Mouse (Mus musculus): Measurements from ENCODE around the gene Epb41l4b. TPM values are rescaled to one million over a fixed set of nuclear protein-coding genes. Genes with fewer than 3 reads are reported as not detected.

The Epb41l4b gene
- polyA plus RNA-seq, 1 experiment from 2014 or later, result 1.6 TPM

DNA sequence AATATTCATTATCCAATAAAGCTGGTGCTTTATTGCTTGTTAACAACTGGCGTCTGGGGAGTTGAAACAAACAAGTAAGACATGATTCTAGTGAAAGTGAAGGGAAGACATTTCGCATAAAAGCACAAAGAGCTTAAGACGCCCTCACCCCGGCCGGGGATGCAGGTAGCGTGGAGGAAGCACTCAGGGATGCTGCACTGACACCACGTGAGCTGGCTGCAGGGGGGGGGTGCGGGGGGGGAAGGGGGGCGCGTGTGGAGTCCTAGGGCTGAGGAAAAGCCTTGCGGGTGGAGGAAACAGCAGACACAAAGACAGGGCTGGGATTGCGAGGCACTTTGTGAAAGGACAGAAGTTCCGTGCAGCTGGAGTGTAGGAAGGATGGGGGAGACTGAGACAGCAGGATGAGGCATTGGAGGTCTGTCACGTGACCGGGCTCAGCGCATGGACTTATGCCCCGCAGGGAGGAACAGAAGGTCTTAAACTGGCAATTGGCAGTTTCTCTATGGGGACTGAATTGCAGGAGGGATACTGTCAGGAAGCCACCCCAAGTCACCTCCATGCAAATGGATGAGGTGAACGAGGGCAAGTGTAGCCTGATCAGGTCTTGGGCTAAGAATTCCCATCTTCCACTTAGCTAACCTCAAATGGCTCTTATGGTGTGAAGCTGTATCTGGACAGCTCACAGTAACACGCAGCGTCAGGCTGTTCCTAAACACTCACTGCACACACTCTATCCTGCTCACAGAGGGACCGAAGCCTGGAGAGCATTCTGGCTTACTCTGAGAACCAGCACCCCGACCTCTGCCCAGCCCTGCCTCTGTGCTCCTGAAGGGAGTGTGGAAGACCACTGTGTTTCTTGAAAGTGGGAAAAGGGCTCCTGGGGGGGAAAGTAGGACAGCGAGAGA lies 103.9 kb downstream of the Epb41l4b start:
- Histone ChIP-seq H3K36me3 (no peaks in the 10 kb centered on the region), H3K9me3 (no peaks in the 10 kb centered on the region), H3K4me3 (peak overlapping the region; percentile 52), H3K4me1 (peaks cover 9% of the 10 kb centered on the region; the same call in 1 of the 2 replicates), H3K27ac (peak overlapping the region; percentile 56; the same call in 1 of the 2 replicates), H3K27me3 (ENCODE audit: insufficient read depth, poor library complexity, severe bottlenecking) (peaks cover 13% of the 10 kb centered on the region; the same call in 1 of the 2 replicates)
- DNase-seq (ENCODE audit: low spot score), result no peak
- 15% methylated on average over 20 of the region's 23 CpGs for WGBS

DNA sequence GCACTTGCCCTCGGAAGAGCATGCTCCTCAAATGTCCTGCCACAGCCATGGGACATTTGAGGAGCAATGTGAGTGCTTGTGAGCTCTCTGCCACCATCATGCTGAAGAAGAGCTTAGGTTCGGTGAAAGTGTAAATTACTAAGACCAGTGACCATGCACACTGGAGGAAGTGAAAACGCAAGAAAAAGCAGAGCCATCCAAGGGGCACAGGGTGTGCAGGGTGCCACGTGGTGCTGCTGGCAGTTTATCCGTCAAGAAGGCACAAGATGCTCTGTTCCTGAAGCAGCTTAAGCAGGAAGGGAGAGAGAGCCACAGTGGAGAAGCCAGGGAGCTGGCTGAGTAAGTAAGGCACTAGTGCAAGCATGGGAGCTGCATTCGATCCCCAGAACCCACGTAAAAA lies 105.7 kb downstream of the Epb41l4b start:
- Histone ChIP-seq H3K4me3 (no peak overlapping the region), H3K36me3 (no peaks in the 10 kb centered on the region), H3K4me1 (peaks cover 9% of the 10 kb centered on the region; the same call in 1 of the 2 replicates), H3K9me3 (no peaks in the 10 kb centered on the region), H3K27me3 (ENCODE audit: insufficient read depth, poor library complexity, severe bottlenecking) (peaks cover 13% of the 10 kb centered on the region; the same call in 1 of the 2 replicates), H3K27ac (no peak overlapping the region)
- 68% methylated on average over 7 of the region's 7 CpGs for WGBS
- no peak for DNase-seq (ENCODE audit: low spot score)

DNA sequence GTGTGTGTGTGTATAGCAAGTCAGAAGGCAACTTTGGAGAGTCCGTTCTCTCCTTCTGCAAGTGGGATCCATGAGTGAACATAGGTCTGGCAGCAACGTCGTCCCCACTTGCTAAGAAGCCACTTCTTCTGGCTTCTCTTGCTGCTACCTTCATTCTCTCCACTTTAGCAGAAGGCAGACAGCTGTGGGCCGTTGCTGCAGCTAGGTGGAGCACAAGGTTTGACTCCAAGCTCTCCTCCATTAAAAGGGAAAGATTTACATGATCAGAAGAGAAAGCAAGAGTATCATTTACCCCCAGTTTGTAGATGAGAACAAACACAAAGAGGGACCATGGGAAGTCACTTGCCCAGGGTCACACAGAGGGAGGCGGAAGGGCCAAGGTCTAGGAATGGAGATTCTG lies 109.1 kb downstream of the Epb41l4b start:
- no peaks in the 10 kb centered on the region for H3K36me3 ChIP-seq
- H3K9me3 ChIP-seq, result no peaks in the 10 kb centered on the region
- peaks cover 13% of the 10 kb centered on the region; the same call in 1 of the 2 replicates for H3K27me3 ChIP-seq (ENCODE audit: insufficient read depth, poor library complexity, severe bottlenecking)
- H3K4me1 ChIP-seq, result peaks cover 1% of the 10 kb centered on the region; the same call in 1 of the 2 replicates
- whole genome bisulfite sequencing, result 69% methylated on average over 5 of the region's 5 CpGs
- H3K27ac ChIP-seq, result no peak overlapping the region
- H3K4me3 ChIP-seq, result no peak overlapping the region
- no peak for DNase-seq (ENCODE audit: low spot score)

DNA sequence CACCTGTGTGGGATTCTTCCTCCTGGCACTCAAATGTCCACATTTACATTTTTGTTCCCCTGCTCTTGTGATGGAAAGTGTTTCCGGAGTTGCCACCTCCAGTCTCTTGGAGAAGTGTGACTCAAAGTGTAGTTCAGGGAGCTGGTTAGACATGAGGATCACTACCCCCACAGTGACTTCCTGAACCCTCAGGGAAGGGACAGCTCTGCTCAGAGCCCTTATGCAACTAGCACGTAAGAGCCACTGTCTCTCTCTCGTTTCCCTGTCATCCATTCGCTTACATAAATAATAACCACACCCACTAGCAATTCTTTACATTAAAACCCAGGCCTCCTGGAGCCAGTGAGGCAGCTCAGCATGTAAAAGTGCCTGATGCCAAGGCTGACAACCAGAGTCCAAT lies 111.8 kb downstream of the Epb41l4b start:
- no peaks in the 10 kb centered on the region for H3K27me3 ChIP-seq (ENCODE audit: insufficient read depth, poor library complexity, severe bottlenecking)
- no peak overlapping the region for H3K4me3 ChIP-seq
- H3K9me3 ChIP-seq, result no peaks in the 10 kb centered on the region
- 74% methylated on average over 4 of the region's 4 CpGs for whole genome bisulfite sequencing
- H3K36me3 ChIP-seq, result no peaks in the 10 kb centered on the region
- no peak for DNase-seq (ENCODE audit: low spot score)
- H3K27ac ChIP-seq, result no peak overlapping the region
- no peaks in the 10 kb centered on the region for H3K4me1 ChIP-seq

DNA sequence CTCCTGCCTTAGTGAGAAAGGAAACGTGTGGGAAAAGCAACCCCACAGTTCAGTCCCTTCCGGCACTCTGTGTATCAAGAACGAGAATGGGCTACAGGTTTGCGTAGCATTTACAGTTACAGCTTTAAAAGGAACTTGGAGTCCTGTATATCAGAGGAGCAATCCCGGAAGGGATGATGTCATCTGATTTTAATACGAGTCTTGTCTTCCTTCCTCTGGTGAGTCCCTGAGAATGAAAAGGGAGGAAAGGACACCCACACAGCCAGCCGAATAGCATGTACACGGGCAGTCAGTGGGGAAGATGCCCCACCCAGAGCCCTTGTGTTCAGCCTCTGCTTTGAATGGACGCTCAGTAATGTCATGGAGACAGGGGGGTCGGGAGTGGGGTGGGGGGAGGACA lies 115.3 kb downstream of the Epb41l4b start:
- H3K36me3 ChIP-seq, result no peaks in the 10 kb centered on the region
- peaks cover 3% of the 10 kb centered on the region; the same call in 1 of the 2 replicates for H3K4me1 ChIP-seq
- H3K27me3 ChIP-seq (ENCODE audit: insufficient read depth, poor library complexity, severe bottlenecking), result no peaks in the 10 kb centered on the region
- no peak overlapping the region for H3K27ac ChIP-seq
- no peak for DNase-seq (ENCODE audit: low spot score)
- no peaks in the 10 kb centered on the region for H3K9me3 ChIP-seq
- H3K4me3 ChIP-seq, result no peak overlapping the region
- WGBS, result 60% methylated on average over 10 of the region's 10 CpGs

DNA sequence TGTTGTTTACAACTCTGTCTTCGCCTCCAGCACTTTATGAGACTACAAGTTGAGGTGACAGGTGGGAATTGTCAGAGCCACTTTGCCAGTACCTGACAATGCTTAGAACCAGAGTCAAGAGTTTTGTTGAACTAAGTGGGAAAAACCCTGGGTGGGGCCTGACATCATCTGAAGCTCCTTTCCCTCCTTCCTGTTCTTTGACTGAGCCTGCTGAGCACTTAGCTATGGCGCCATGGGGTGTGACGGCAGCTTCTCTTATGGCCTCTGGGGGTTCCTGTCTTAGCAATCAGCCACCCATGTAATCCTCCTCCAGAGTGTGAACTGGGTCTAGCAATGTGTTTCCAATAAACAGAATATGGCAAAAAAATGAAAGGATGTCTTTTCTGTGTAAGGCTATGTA lies 119.7 kb downstream of the Epb41l4b start:
- H3K4me1 ChIP-seq, result peaks cover 3% of the 10 kb centered on the region; the same call in 1 of the 2 replicates
- no peak overlapping the region for H3K27ac ChIP-seq
- no peaks in the 10 kb centered on the region for H3K9me3 ChIP-seq
- no peaks in the 10 kb centered on the region for H3K27me3 ChIP-seq (ENCODE audit: insufficient read depth, poor library complexity, severe bottlenecking)
- 76% methylated on average over 3 of the region's 3 CpGs for WGBS
- no peaks in the 10 kb centered on the region for H3K36me3 ChIP-seq
- DNase-seq (ENCODE audit: low spot score), result no peak
- H3K4me3 ChIP-seq, result no peak overlapping the region

DNA sequence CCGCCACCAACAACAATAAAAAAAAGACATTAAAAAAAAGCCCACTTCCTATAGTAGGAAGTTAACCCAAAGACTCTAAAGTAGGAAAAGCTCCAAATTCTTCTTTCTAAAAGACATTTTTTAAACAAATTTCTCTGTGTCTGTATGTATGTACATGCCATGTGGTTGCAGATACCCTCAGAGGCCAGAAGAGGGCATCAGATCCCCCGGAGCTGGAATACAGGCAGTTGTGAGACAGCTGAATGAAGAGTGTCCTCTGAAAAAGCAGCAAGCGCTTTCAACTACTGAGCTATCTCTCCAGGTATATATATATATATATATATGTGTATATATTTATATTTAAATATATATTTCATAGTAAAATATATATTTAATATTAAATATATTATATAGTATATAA lies 121.9 kb downstream of the Epb41l4b start:
- WGBS, result 78% methylated on average over 3 of the region's 3 CpGs

DNA sequence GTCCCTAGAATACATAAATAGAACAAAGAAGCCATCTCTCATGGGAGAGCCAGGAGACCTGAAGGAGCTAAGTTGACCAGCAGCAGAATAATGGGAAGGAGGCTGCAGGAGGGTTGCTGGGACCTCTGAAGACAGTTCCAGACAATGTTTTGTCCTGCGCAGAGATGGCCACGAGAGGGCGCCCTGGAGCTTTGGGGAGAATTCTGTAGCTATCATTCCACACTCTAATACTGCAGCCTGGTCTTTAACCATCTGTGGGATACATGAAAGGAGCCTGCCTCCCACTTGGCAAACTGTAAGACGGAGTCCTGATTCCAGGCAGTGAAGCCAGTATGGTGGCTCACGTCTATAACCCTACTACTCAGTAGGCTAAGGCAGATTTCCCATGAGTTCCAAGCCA lies 126.0 kb downstream of the Epb41l4b start:
- H3K4me1 ChIP-seq, result 0 out of 2 replicates have a peak, but pooled peaks cover 6% of the 10 kb centered on the region
- no peaks in the 10 kb centered on the region for H3K36me3 ChIP-seq
- 30% methylated on average over 5 of the region's 5 CpGs for WGBS
- H3K27me3 ChIP-seq (ENCODE audit: insufficient read depth, poor library complexity, severe bottlenecking), result peaks cover 31% of the 10 kb centered on the region; the same call in 1 of the 2 replicates
- DNase-seq (ENCODE audit: low spot score), result peak; percentile 88
- H3K27ac ChIP-seq, result no peak overlapping the region
- H3K9me3 ChIP-seq, result no peaks in the 10 kb centered on the region
- no peak overlapping the region for H3K4me3 ChIP-seq

More for the DNA sequence above, 121.9 kb downstream of the Epb41l4b start:
- DNase-seq (ENCODE audit: low spot score), result no peak
- H3K27me3 ChIP-seq (ENCODE audit: insufficient read depth, poor library complexity, severe bottlenecking), result peaks cover 6% of the 10 kb centered on the region; the same call in 1 of the 2 replicates
- H3K4me3 ChIP-seq, result no peak overlapping the region
- H3K27ac ChIP-seq, result no peak overlapping the region
- no peaks in the 10 kb centered on the region for H3K9me3 ChIP-seq
- H3K4me1 ChIP-seq, result peaks cover 9% of the 10 kb centered on the region; the same call in 1 of the 2 replicates
- H3K36me3 ChIP-seq, result no peaks in the 10 kb centered on the region

DNA sequence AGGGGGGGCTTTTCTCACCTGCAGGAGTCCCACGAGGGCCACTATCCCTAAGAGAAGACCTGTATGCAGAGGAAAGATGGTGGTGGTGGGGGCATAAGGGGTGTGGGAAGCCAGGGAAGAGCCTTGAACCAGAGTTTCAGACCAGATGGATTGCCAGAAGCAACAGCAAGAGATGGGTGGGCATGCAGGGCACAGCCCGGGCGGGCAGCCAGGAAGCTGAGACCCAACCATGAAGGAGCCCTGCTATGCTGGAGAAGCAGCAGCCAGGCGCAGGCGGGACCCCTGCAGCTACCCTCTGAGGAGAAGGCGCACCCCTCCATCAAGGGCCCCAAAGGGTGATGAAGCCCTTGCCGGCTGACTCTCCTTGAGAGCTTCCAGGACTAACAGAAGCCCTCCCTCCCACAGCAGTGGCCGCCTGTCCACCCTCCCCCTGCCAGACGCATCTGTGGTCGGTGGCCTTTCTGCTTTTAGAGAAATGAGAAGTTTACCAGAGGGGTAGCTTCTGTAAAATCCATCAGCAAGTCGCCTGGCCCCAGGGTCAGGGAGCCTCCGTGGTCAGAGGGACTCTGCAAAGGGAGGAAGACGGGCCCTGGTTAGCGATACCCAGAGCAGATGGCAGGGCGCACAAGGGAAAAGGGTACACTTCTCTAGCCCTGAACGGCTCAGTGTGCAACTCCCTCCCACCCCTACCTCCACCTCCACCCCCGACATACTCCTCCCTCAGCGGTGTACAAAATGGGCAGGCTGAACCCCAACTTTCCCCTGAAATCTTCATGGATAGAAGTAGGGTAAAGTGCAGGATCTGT lies 126.7 kb downstream of the Epb41l4b start:
- Histone ChIP-seq H3K4me1 (0 out of 2 replicates have a peak, but pooled peaks cover 6% of the 10 kb centered on the region), H3K27ac (no peak overlapping the region; the same call in 1 of the 2 replicates), H3K9me3 (no peaks in the 10 kb centered on the region), H3K4me3 (no peak overlapping the region), H3K36me3 (no peaks in the 10 kb centered on the region), H3K27me3 (ENCODE audit: insufficient read depth, poor library complexity, severe bottlenecking) (peaks cover 34% of the 10 kb centered on the region)
- DNase-seq (ENCODE audit: low spot score), result no peak
- WGBS, result 34% methylated on average over 18 of the region's 18 CpGs

DNA sequence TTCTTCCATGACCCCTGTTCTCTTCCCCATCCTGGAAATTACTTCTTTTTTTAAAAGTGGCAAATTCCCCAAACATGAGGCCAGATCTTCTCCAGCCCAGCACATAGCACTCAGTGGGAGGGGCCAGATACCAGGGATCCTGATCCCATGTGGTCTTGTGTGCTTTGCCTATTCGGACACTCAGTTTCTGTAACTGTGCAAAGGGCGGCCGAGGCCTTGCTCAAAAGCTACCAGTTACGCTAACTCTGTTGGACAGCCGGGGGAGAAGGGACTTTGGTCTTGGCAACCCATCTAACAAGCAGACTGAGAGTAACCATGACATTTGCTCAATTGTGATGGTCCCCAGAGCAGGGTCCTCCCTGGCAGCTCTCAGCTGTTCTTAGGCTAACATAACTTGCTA lies 128.2 kb downstream of the Epb41l4b start:
- 86% methylated on average over 5 of the region's 5 CpGs for WGBS

DNA sequence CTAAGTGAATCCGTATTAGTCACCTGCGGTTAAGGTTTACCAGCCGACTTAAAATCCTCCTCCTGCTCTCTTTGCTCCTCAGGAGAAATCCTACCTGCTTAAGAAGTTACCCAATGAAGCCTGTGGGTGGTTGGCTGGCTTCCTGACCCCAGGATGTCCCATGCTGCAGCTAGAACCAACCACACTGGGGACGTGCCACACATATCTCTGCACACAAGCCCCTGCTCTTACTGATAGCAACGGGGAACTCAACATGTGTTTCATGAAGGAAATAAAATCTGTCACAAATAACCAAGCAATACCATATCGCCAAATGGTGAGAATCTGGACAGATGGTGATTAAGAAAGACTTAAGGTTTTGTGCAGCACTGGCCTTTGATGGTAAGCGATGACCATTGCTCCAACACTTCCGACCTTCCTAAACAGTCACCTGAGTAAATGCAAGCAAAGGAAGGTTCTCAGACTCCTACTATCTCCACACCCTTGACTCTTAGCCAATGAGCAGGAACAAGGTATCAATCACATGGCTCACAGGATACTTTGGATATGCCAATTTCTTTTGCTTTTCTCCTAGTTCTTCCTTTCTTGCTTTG lies 131.7 kb downstream of the Epb41l4b start:
- no peak overlapping the region for H3K27ac ChIP-seq
- no peaks in the 10 kb centered on the region for H3K36me3 ChIP-seq
- WGBS, result 53% methylated on average over 8 of the region's 8 CpGs
- peaks cover 14% of the 10 kb centered on the region; the same call in 1 of the 2 replicates for H3K4me1 ChIP-seq
- no peak overlapping the region for H3K4me3 ChIP-seq
- peaks cover 62% of the 10 kb centered on the region for H3K27me3 ChIP-seq (ENCODE audit: insufficient read depth, poor library complexity, severe bottlenecking)
- H3K9me3 ChIP-seq, result no peaks in the 10 kb centered on the region
- no peak for DNase-seq (ENCODE audit: low spot score)

More for the DNA sequence above, 128.2 kb downstream of the Epb41l4b start:
- H3K4me1 ChIP-seq, result peaks cover 18% of the 10 kb centered on the region; the same call in 1 of the 2 replicates
- H3K27me3 ChIP-seq (ENCODE audit: insufficient read depth, poor library complexity, severe bottlenecking), result peaks cover 49% of the 10 kb centered on the region
- H3K36me3 ChIP-seq, result no peaks in the 10 kb centered on the region
- H3K27ac ChIP-seq, result no peak overlapping the region
- no peak for DNase-seq (ENCODE audit: low spot score)
- no peak overlapping the region for H3K4me3 ChIP-seq
- H3K9me3 ChIP-seq, result no peaks in the 10 kb centered on the region

DNA sequence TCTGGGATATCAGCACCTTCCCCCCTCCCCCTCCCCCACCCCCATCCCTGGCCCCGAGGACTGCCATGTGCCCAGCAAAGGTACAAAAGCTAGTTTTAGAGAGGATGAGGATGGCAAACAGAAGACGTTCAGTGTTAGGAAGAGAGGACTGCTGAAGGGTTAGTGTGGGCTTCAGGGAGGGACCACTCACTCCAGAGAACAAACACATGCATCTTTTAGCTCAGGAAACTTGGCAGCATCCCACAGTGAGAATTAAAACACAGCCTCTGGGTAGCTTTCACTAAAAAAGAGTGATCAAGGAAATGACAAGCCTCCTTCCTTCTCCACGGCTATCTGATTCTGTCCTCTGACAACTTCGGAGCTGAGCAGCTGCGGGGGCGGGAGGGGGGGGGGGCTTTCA lies 132.3 kb downstream of the Epb41l4b start:
- peaks cover 14% of the 10 kb centered on the region; the same call in 1 of the 2 replicates for H3K4me1 ChIP-seq
- no peak overlapping the region for H3K4me3 ChIP-seq
- WGBS, result 14% methylated on average over 6 of the region's 6 CpGs
- H3K9me3 ChIP-seq, result no peaks in the 10 kb centered on the region
- no peak overlapping the region for H3K27ac ChIP-seq
- no peaks in the 10 kb centered on the region for H3K36me3 ChIP-seq
- H3K27me3 ChIP-seq (ENCODE audit: insufficient read depth, poor library complexity, severe bottlenecking), result peaks cover 56% of the 10 kb centered on the region
- no peak for DNase-seq (ENCODE audit: low spot score)

Measured in heart, embryonic 10.5 days (tissue).